Mouse (Mus musculus) T-cell, adult 66 days (primary cell): ENCODE data around the gene Armh2. TPM values are rescaled to one million over a fixed set of nuclear protein-coding genes. Genes with fewer than 3 reads are reported as not detected.

Experiments
- total RNA-seq, 2 experiments: library from RNA; stranded (reverse); gene quantifications; 3 replicates in 1 of 2; 4 replicates in 1 of 2; pipeline ENCODE4 v1.2.4; 2023

Gene Armh2
- 1 to 10 TPM; 3.1 to 4.4 TPM for total RNA-seq

DNA sequence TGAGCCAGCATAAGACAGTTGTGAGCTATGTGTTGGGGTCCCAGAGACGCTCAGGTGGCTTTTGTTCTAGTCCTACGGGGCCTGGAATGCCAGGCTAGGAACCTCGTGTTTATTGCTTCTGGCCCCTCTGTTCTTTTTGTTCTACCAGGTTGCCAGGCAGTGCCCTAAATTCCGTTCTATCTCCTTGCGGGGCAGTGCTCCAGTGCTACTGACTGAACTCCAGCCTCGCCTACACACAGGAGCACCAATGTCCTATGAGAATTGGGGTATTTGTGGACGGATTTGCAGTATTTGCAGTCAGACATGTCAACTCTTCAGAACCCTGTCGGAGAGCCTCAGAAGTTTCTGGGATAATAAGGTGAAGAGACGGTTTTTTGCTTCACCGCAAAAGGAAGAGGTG is at the start of gene Armh2:
Armh2 (plus strand) TSS at position 205 of the 400 bp plus-strand sequence.

DNA sequence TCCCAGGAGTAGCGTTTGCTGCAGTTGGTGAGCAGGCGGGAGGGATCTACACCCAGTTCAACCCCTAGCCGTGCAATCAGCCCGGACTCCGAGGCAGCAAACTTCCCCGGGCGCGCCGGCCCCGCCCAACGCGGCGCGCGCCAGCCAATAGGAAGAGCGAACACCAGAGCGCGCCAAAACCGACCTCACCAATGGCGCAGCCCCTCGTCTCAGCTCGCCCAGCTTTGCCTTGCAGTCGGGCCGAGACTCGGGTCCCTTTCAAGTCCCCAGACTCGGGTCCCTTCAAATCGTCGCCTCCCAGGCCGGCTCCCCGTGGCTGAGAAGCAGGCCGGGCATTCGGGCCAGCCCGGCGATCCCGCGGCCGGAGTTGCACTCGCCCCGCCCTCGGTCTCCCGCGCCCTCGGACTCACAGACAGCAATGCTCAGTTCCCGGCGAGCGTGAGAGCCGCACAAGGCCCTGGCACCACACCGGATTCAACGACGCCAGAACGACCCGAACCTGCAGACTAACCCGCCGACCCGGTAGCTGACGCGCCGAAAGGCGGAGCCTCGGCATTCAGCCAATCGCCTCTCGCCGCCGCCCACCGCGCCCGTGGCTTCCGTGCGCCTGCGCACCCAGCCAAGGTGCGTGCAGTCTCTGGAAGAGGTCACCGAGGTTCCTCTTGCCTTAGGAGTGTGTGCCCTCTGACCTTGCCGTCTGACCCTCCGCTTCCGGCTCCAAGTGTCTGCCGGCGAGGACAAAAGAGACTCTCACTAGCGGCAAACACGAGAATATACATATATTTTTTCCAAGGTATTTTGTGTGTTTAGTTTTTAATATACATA is 20.6 kb downstream of the Armh2 start, which contains the start of gene Gmnn:
Gmnn (minus strand) TSS at position 521 of the 825 bp plus-strand sequence.

Other genes starting within 250 kb of the Armh2 start
- 100 to 1,000 TPM; 682 to 739 TPM for gene Ripor2, start 159.0 kb upstream of the Armh2 start, total RNA-seq
- 10 to 100 TPM in 1 of 2 experiments, 1 to 10 TPM in 1; 7.8 to 10.7 TPM for gene Gmnn, start 20.7 kb downstream of the Armh2 start, total RNA-seq
- gene BC005537, start 60.4 kb downstream of the Armh2 start, total RNA-seq: 100 to 1,000 TPM; 171 to 185 TPM
- 10 to 100 TPM; 20.7 to 21.5 TPM for gene Acot13, start 90.3 kb downstream of the Armh2 start, total RNA-seq
- 10 to 100 TPM; 68.7 to 86.6 TPM for gene Tdp2, start 90.4 kb downstream of the Armh2 start, total RNA-seq
- gene D130043K22Rik, start 103.9 kb downstream of the Armh2 start, total RNA-seq: under 1 TPM in 1 of 2 experiments, not detected in 1; 0.61 TPM
- gene Aldh5a1, start 196.4 kb downstream of the Armh2 start, total RNA-seq: 1 to 10 TPM; 1.2 to 2.0 TPM
- under 1 TPM; 0.09 to 0.18 TPM for gene Gpld1, start 201.9 kb downstream of the Armh2 start, total RNA-seq